Mouse (Mus musculus) forebrain, embryonic 13.5 days (tissue): ENCODE data around the gene Adam12. TPM values are rescaled to one million over a fixed set of nuclear protein-coding genes. Genes with fewer than 3 reads are reported as not detected.

Source experiments
- ATAC-seq: fragments of 200-750 bp; cut with Nextera tagmentation; 2 replicates; pipeline ENCODE4 v1.8.0; 2017
- H3K27ac ChIP-seq: fragments of 300-500 bp; sonication (generic); 2 replicates; pipeline ENCODE4 v1.5.1; 2015; ENCODE audit warnings: inconsistent platforms, mild to moderate bottlenecking, moderate library complexity
- H3K27me3 ChIP-seq: fragments of 300-500 bp; sonication (generic); 2 replicates; pipeline ENCODE4 v1.6.1; 2015; ENCODE audit warnings: mild to moderate bottlenecking, inconsistent platforms
- H3K36me3 ChIP-seq: fragments of 300-500 bp; sonication (generic); 2 replicates; pipeline ENCODE4 v1.6.1; 2015; ENCODE audit warnings: mild to moderate bottlenecking, inconsistent platforms; ENCODE audit not compliant: poor library complexity, severe bottlenecking
- H3K4me1 ChIP-seq: fragments of 300-500 bp; sonication (generic); 2 replicates; pipeline ENCODE4 v1.6.1; 2015; ENCODE audit warnings: inconsistent platforms
- H3K4me2 ChIP-seq: fragments of 300-500 bp; sonication (generic); 2 replicates; pipeline ENCODE4 v1.6.1; 2015; ENCODE audit warnings: inconsistent platforms, mild to moderate bottlenecking, moderate library complexity
- H3K4me3 ChIP-seq: fragments of 300-500 bp; sonication (generic); 2 replicates; pipeline ENCODE4 v1.5.1; 2015; ENCODE audit warnings: mild to moderate bottlenecking, inconsistent platforms
- H3K9ac ChIP-seq: fragments of 300-500 bp; sonication (generic); 2 replicates; pipeline ENCODE4 v1.6.1; 2015; ENCODE audit warnings: mild to moderate bottlenecking, inconsistent platforms
- H3K9me3 ChIP-seq: fragments of 300-500 bp; sonication (generic); replicated peaks from 2 replicates; pipeline ENCODE4 v1.6.1; 2016; ENCODE audit warnings: inconsistent platforms
- WGBS: fragments of 180-500 bp; shearing (Covaris S2); methylation state at CpG from one replicate; pipeline ENCODE4 v1.1.7; 2015; 5-methylcytosine and 5-hydroxymethylcytosine counted together
- polyA plus RNA-seq: library from polyadenylated mRNA; unstranded; fragments of >200 nt; fragmentation: Nextera tagmentation; extraction: Ambion mirVana; gene quantifications from 2 replicates; pipeline ENCODE4 v1.2.1, GENCODE M21; 2015

Adam12 gene
- polyA plus RNA-seq, 1 experiment from 2014 or later: 1.3 TPM

- H3K36me3 ChIP-seq: no peaks in the 10 kb centered on the region
- no peak overlapping the region for H3K4me2 ChIP-seq
- H3K4me1 ChIP-seq: no peaks in the 10 kb centered on the region
- ATAC-seq: no peak
- no peak overlapping the region for H3K9ac ChIP-seq
- no peaks in the 10 kb centered on the region for H3K27me3 ChIP-seq
- WGBS: 84% methylated on average over 5 of the region's 5 CpGs
- no peak overlapping the region for H3K4me3 ChIP-seq
- H3K9me3 ChIP-seq: no peaks in the 10 kb centered on the region
- H3K27ac ChIP-seq: no peak overlapping the region
Observed at GRCm38 (mm10) chr7:133970407-133970806, 261.5 kb downstream of the Adam12 start.

- H3K9ac ChIP-seq: no peak overlapping the region
- 35% methylated on average over 5 of the region's 5 CpGs for WGBS
- H3K36me3 ChIP-seq: no peaks in the 10 kb centered on the region
- no peaks in the 10 kb centered on the region for H3K4me1 ChIP-seq
- no peaks in the 10 kb centered on the region for H3K9me3 ChIP-seq
- no peaks in the 10 kb centered on the region for H3K27me3 ChIP-seq
- H3K4me3 ChIP-seq: no peak overlapping the region
- no peak overlapping the region for H3K4me2 ChIP-seq
- ATAC-seq: no peak
- H3K27ac ChIP-seq: no peak overlapping the region
Observed at GRCm38 (mm10) chr7:133967906-133968305, 264.0 kb downstream of the Adam12 start.

GRCm38 (mm10) chr7:133963501-133963900 is 268.4 kb downstream of the Adam12 start:
- no peaks in the 10 kb centered on the region for H3K4me1 ChIP-seq
- 74% methylated on average over 8 of the region's 8 CpGs for WGBS
- H3K4me2 ChIP-seq: no peak overlapping the region
- no peaks in the 10 kb centered on the region for H3K27me3 ChIP-seq
- no peaks in the 10 kb centered on the region for H3K36me3 ChIP-seq
- H3K4me3 ChIP-seq: no peak overlapping the region
- no peaks in the 10 kb centered on the region for H3K9me3 ChIP-seq
- H3K27ac ChIP-seq: no peak overlapping the region
- no peak overlapping the region for H3K9ac ChIP-seq
- ATAC-seq: no peak

DNA sequence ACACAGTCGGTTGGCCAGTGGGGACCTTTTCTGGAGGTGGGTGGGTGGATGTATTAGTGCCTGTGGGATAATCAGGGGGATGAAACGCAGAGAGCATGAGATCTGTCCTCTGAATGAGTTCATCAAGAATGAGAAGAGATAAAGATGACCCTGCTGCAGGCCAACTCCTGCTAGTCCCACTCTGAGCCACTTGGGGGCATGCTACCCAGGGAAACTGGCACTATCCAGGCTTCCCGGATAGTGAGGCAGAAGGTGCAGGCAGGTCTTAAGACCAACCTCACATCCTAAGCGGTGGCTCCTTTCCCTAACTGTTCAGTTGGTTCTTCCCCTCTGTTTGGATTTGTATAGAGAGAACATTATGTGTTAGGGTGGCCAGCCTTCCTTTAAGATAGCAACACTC is 272.7 kb downstream of the Adam12 start:
- Histone ChIP-seq H3K4me1 (0 out of 2 replicates have a peak, but pooled peaks cover 2% of the 10 kb centered on the region), H3K36me3 (no peaks in the 10 kb centered on the region), H3K9me3 (no peaks in the 10 kb centered on the region), H3K4me3 (no peak overlapping the region), H3K4me2 (no peak overlapping the region), H3K27ac (no peak overlapping the region), H3K9ac (no peak overlapping the region), H3K27me3 (no peaks in the 10 kb centered on the region)
- WGBS: 65% methylated on average over 4 of the region's 4 CpGs
- ATAC-seq: no peak

GRCm38 (mm10) chr7:133957873-133958272 is 274.1 kb downstream of the Adam12 start:
- H3K27me3 ChIP-seq: no peaks in the 10 kb centered on the region
- 57% methylated on average over 2 of the region's 2 CpGs for WGBS
- no peak overlapping the region for H3K4me2 ChIP-seq
- H3K4me3 ChIP-seq: no peak overlapping the region
- 0 out of 2 replicates have a peak, but pooled peaks cover 2% of the 10 kb centered on the region for H3K4me1 ChIP-seq
- no peak overlapping the region for H3K9ac ChIP-seq
- ATAC-seq: no peak
- no peaks in the 10 kb centered on the region for H3K9me3 ChIP-seq
- H3K36me3 ChIP-seq: no peaks in the 10 kb centered on the region
- no peak overlapping the region for H3K27ac ChIP-seq

DNA sequence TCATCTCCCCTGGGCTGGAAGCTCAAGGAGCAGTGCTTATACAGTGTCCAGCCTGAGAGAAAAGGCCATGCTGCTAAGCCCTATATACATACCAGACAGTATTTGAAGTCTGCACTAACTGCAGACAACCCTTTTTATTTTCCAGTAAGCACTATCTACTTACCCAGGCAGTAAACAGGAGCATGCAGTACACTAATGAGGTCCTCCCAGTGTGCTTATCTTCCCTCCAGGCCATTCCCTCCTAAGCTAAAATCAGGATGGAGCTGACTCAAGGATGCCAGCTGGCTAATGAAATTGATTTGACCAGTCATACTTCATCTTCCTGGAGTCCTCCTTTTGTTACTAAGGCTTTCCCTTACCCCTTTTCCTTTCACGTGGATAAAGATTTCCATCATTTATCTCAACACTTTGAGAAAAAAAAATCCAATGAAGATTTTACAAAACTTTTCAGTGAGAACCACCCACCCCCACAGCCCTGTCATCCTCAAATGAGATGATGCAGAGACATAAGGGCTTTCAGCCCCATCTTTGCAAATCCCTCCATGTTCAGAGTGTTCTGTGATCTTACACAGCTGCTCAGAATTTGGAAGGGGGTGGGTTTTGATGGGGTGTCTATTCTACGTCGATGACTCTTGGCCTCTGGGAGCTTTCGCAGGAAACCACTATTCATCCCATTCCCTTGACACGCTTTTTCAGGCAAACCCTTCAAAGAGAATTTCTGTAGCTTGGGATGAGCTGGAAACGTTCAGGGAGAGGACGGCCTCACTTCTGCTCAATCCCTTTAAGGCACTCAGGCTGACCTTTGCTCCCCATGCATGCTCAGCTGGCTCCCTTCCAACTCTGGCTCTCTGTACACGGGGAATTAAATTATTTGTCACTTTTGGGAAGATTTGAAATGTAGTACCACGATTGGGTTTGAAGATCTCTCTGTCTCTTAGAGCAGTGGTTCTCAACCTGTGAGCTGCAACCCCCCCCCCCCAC is 277.5 kb downstream of the Adam12 start:
- ATAC-seq: no peak
- Histone ChIP-seq H3K4me3 (no peak overlapping the region), H3K4me2 (no peak overlapping the region), H3K4me1 (0 out of 2 replicates have a peak, but pooled peaks cover 2% of the 10 kb centered on the region), H3K27ac (no peak overlapping the region), H3K36me3 (no peaks in the 10 kb centered on the region), H3K27me3 (no peaks in the 10 kb centered on the region), H3K9me3 (no peaks in the 10 kb centered on the region), H3K9ac (no peak overlapping the region)
- 69% methylated on average over 9 of the region's 9 CpGs for WGBS

- Histone ChIP-seq H3K36me3 (no peaks in the 10 kb centered on the region), H3K9me3 (no peaks in the 10 kb centered on the region), H3K27ac (no peak overlapping the region), H3K9ac (no peak overlapping the region), H3K4me2 (no peak overlapping the region), H3K4me3 (no peak overlapping the region), H3K27me3 (no peaks in the 10 kb centered on the region), H3K4me1 (no peaks in the 10 kb centered on the region)
- ATAC-seq: no peak
- 87% methylated on average over 14 of the region's 14 CpGs for WGBS
Observed at GRCm38 (mm10) chr7:133951777-133952545, 280.0 kb downstream of the Adam12 start.

- H3K9ac ChIP-seq: no peak overlapping the region
- ATAC-seq: no peak
- no peak overlapping the region for H3K27ac ChIP-seq
- no peaks in the 10 kb centered on the region for H3K27me3 ChIP-seq
- no peaks in the 10 kb centered on the region for H3K36me3 ChIP-seq
- H3K4me1 ChIP-seq: no peaks in the 10 kb centered on the region
- H3K4me3 ChIP-seq: no peak overlapping the region
- 55% methylated on average over 2 of the region's 2 CpGs for WGBS
- H3K4me2 ChIP-seq: no peak overlapping the region
- no peaks in the 10 kb centered on the region for H3K9me3 ChIP-seq
Observed at GRCm38 (mm10) chr7:133947360-133947759, 284.6 kb downstream of the Adam12 start.

GRCm38 (mm10) chr7:133946757-133947345 is 285.1 kb downstream of the Adam12 start:
- Histone ChIP-seq H3K9me3 (no peaks in the 10 kb centered on the region), H3K27ac (no peak overlapping the region), H3K36me3 (no peaks in the 10 kb centered on the region), H3K4me2 (no peak overlapping the region), H3K4me3 (no peak overlapping the region), H3K27me3 (no peaks in the 10 kb centered on the region), H3K9ac (no peak overlapping the region), H3K4me1 (no peaks in the 10 kb centered on the region)
- no peak for ATAC-seq
- 68% methylated on average over 2 of the region's 2 CpGs for WGBS

- WGBS: 72% methylated on average over 4 of the region's 4 CpGs
- H3K9me3 ChIP-seq: no peaks in the 10 kb centered on the region
- H3K36me3 ChIP-seq: no peaks in the 10 kb centered on the region
- no peaks in the 10 kb centered on the region for H3K27me3 ChIP-seq
- H3K9ac ChIP-seq: no peak overlapping the region
- no peaks in the 10 kb centered on the region for H3K4me1 ChIP-seq
- no peak for ATAC-seq
- H3K27ac ChIP-seq: no peak overlapping the region
- no peak overlapping the region for H3K4me2 ChIP-seq
- H3K4me3 ChIP-seq: no peak overlapping the region
Observed at GRCm38 (mm10) chr7:133946113-133946512, 285.8 kb downstream of the Adam12 start.

GRCm38 (mm10) chr7:133940405-133940804 is 291.5 kb downstream of the Adam12 start:
- Histone ChIP-seq H3K9me3 (no peaks in the 10 kb centered on the region), H3K4me3 (no peak overlapping the region), H3K4me2 (no peak overlapping the region), H3K4me1 (peaks cover 11% of the 10 kb centered on the region; the same call in 1 of the 2 replicates), H3K36me3 (no peaks in the 10 kb centered on the region), H3K27ac (no peak overlapping the region), H3K27me3 (no peaks in the 10 kb centered on the region), H3K9ac (no peak overlapping the region)
- ATAC-seq: no peak
- WGBS: 77% methylated on average over 4 of the region's 4 CpGs

DNA sequence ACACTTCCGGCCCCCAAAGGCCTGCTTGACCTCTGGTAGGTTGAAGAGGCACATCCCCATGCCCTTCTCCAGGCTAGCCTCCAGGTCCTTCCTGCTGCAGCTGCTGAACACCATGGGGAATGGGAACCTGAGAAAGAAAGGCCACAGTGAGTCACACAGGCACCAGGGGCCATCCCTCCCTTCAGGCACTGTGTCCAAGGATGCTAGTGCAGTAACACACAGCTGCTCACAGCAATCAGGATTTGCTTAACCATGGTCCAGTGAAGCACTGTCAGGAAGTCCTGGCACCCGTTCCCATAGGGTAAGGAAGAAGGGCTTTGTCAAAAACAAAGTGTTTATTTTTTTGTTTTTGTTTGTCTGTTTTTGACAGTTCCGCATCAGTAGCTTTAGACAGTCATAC is 294.5 kb downstream of the Adam12 start:
- H3K4me1 ChIP-seq: peaks cover 24% of the 10 kb centered on the region
- H3K9ac ChIP-seq: no peak overlapping the region
- no peaks in the 10 kb centered on the region for H3K27me3 ChIP-seq
- no peaks in the 10 kb centered on the region for H3K9me3 ChIP-seq
- H3K4me3 ChIP-seq: no peak overlapping the region
- no peaks in the 10 kb centered on the region for H3K36me3 ChIP-seq
- no peak overlapping the region for H3K27ac ChIP-seq
- no peak for ATAC-seq
- WGBS: 87% methylated on average over 3 of the region's 3 CpGs
- H3K4me2 ChIP-seq: no peak overlapping the region
